Mouse (Mus musculus): ENCODE measurements at regions not wholly inside any gene's neighbourhood (a gene's known extent, or its start where the extent isn't known, plus 50 kb on each side); places are given as distances from the start of the nearest gene placed in this dataset.

GRCm38 (mm10) chr13:106281181-106281580 lies 655.6 kb downstream of the Ipo11 start:
- no peak for DNase-seq (ENCODE audit: low spot score)
- 61% methylated on average over 3 of the region's 3 CpGs for WGBS
- H3K27ac ChIP-seq, result no peak overlapping the region

GRCm38 (mm10) chr13:106259874-106260273 lies 676.9 kb downstream of the Ipo11 start:
- no peak overlapping the region for H3K4me3 ChIP-seq
- WGBS, result 80% methylated on average over 1 of the region's 1 CpGs
- DNase-seq (ENCODE audit: low spot score), result no peak

More at GRCm38 (mm10) chr13:106281181-106281580, 655.6 kb downstream of the Ipo11 start:
- H3K27me3 ChIP-seq (ENCODE audit: low read depth, poor library complexity, severe bottlenecking), result no peaks in the 10 kb centered on the region
- H3K36me3 ChIP-seq, result no peaks in the 10 kb centered on the region
- H3K9me3 ChIP-seq (replicated peaks), result no peaks in the 10 kb centered on the region
- H3K4me1 ChIP-seq, result no peaks in the 10 kb centered on the region
- H3K4me3 ChIP-seq, result no peak overlapping the region

More at GRCm38 (mm10) chr13:106259874-106260273, 676.9 kb downstream of the Ipo11 start:
- no peaks in the 10 kb centered on the region for H3K27me3 ChIP-seq (ENCODE audit: low read depth, poor library complexity, severe bottlenecking)
- H3K9me3 ChIP-seq (replicated peaks), result no peaks in the 10 kb centered on the region
- H3K27ac ChIP-seq, result no peak overlapping the region
- H3K4me1 ChIP-seq, result no peaks in the 10 kb centered on the region
- H3K36me3 ChIP-seq, result no peaks in the 10 kb centered on the region

All from limb, embryonic 10.5 days (tissue).